Mouse (Mus musculus) E14TG2a.4 (cell line): Measurements from ENCODE around the gene Ap2a2.
"Not testable (repeated sequence)": the region's sequence is repeated elsewhere in the genome, so short reads cannot be mapped to it uniquely, and the experiment has no call there.

ENCODE experiments used
- H3K27me3 ChIP-seq: 2 replicates; pipeline ENCODE4 v1.6.1; 2014; ENCODE audit warnings: low read length, control low read depth; ENCODE audit not compliant: insufficient read depth
- H3K36me3 ChIP-seq: 2 replicates; pipeline ENCODE4 v1.6.1; 2014; ENCODE audit warnings: low read length, control low read depth; ENCODE audit not compliant: insufficient read depth
- H3K4me1 ChIP-seq: replicated peaks from 2 replicates; pipeline ENCODE4 v1.6.1; 2014; ENCODE audit warnings: low read depth, low read length, control low read depth
- H3K4me3 ChIP-seq: replicated peaks from 2 replicates; pipeline ENCODE4 v1.5.1; 2014; ENCODE audit warnings: mild to moderate bottlenecking, low read length
- H3K9me3 ChIP-seq: 2 replicates; pipeline ENCODE4 v1.6.1; 2014; ENCODE audit warnings: low read length, control low read depth
- CTCF ChIP-seq: conservative IDR thresholded peaks from 2 replicates; pipeline ENCODE4 v1.5.1; 2014; ENCODE audit warnings: low read length
- NANOG ChIP-seq: IDR thresholded peaks from 2 replicates; pipeline ENCODE4 v1.6.1; 2014; ENCODE audit warnings: borderline replicate concordance, low read length, mixed read lengths
- POU5F1 ChIP-seq: IDR thresholded peaks from 2 replicates; pipeline ENCODE4 v1.6.1; 2014; ENCODE audit warnings: low read length, borderline replicate concordance

The Ap2a2 gene

GRCm38 (mm10) chr7:141581323-141581722 is 19.4 kb downstream of the Ap2a2 start:
- no peak for TF ChIP-seq POU5F1
- no peak for TF ChIP-seq CTCF
- no peak for TF ChIP-seq NANOG
- Histone ChIP-seq H3K4me3 (no peak overlapping the region), H3K27me3 (no peaks in the 10 kb centered on the region), H3K36me3 (peaks cover 43% of the 10 kb centered on the region), H3K4me1 (peaks cover 44% of the 10 kb centered on the region), H3K9me3 (no peaks in the 10 kb centered on the region)

GRCm38 (mm10) chr7:141584048-141584841 is 22.3 kb downstream of the Ap2a2 start:
- Histone ChIP-seq H3K4me3 (no peak overlapping the region), H3K4me1 (peaks cover 34% of the 10 kb centered on the region), H3K27me3 (no peaks in the 10 kb centered on the region), H3K36me3 (peaks cover 35% of the 10 kb centered on the region), H3K9me3 (no peaks in the 10 kb centered on the region)
- TF ChIP-seq CTCF (peak; percentile 26; the same call in 1 of the 2 replicates), NANOG (no peak), POU5F1 (no peak)

- Histone ChIP-seq H3K36me3 (peaks cover 43% of the 10 kb centered on the region), H3K27me3 (no peaks in the 10 kb centered on the region), H3K4me3 (no peak overlapping the region), H3K9me3 (no peaks in the 10 kb centered on the region), H3K4me1 (peaks cover 34% of the 10 kb centered on the region)
- no peak for TF ChIP-seq POU5F1
- TF ChIP-seq NANOG: no peak
- TF ChIP-seq CTCF: no peak
Observed at GRCm38 (mm10) chr7:141585288-141585687, 23.3 kb downstream of the Ap2a2 start.

- Histone ChIP-seq H3K4me1 (peaks cover 34% of the 10 kb centered on the region), H3K4me3 (no peak overlapping the region), H3K36me3 (peaks cover 49% of the 10 kb centered on the region), H3K27me3 (no peaks in the 10 kb centered on the region), H3K9me3 (no peaks in the 10 kb centered on the region)
- TF ChIP-seq CTCF (no peak), NANOG (no peak), POU5F1 (no peak)
Observed at GRCm38 (mm10) chr7:141585881-141586280, 23.9 kb downstream of the Ap2a2 start.

- Histone ChIP-seq H3K27me3 (no peaks in the 10 kb centered on the region), H3K9me3 (no peaks in the 10 kb centered on the region), H3K36me3 (peaks cover 64% of the 10 kb centered on the region), H3K4me3 (no peak overlapping the region), H3K4me1 (peaks cover 34% of the 10 kb centered on the region)
- TF ChIP-seq CTCF: no peak
- TF ChIP-seq POU5F1: no peak
- no peak for TF ChIP-seq NANOG
Observed at GRCm38 (mm10) chr7:141588890-141589289, 26.9 kb downstream of the Ap2a2 start.

- H3K36me3 ChIP-seq: peaks cover 61% of the 10 kb centered on the region
- H3K9me3 ChIP-seq, H3K4me3 ChIP-seq, H3K27me3 ChIP-seq: not testable (repeated sequence)
- peaks cover 25% of the 10 kb centered on the region for H3K4me1 ChIP-seq
Observed at GRCm38 (mm10) chr7:141590249-141590648, 28.3 kb downstream of the Ap2a2 start.

GRCm38 (mm10) chr7:141590959-141591358 is 29.0 kb downstream of the Ap2a2 start:
- H3K36me3 ChIP-seq: peaks cover 61% of the 10 kb centered on the region

GRCm38 (mm10) chr7:141592096-141592495 is 30.1 kb downstream of the Ap2a2 start:
- H3K27me3 ChIP-seq: no peaks in the 10 kb centered on the region
- TF ChIP-seq POU5F1 (no peak), CTCF (no peak)
- H3K36me3 ChIP-seq: peaks cover 70% of the 10 kb centered on the region
- no peak overlapping the region for H3K4me3 ChIP-seq
- peaks cover 18% of the 10 kb centered on the region for H3K4me1 ChIP-seq
- H3K9me3 ChIP-seq: no peaks in the 10 kb centered on the region

More at GRCm38 (mm10) chr7:141590959-141591358, 29.0 kb downstream of the Ap2a2 start:
- TF ChIP-seq NANOG (no peak), CTCF (no peak), POU5F1 (no peak)
- Histone ChIP-seq H3K9me3 (no peaks in the 10 kb centered on the region), H3K4me3 (no peak overlapping the region), H3K4me1 (peaks cover 18% of the 10 kb centered on the region), H3K27me3 (no peaks in the 10 kb centered on the region)

GRCm38 (mm10) chr7:141593056-141593455 is 31.1 kb downstream of the Ap2a2 start:
- Histone ChIP-seq H3K4me1 (peaks cover 11% of the 10 kb centered on the region), H3K9me3 (no peaks in the 10 kb centered on the region), H3K4me3 (no peak overlapping the region), H3K27me3 (no peaks in the 10 kb centered on the region), H3K36me3 (peaks cover 77% of the 10 kb centered on the region)
- no peak for TF ChIP-seq POU5F1
- TF ChIP-seq NANOG: no peak
- TF ChIP-seq CTCF: no peak
